Mouse (Mus musculus) heart, embryonic 16.5 days (tissue): ENCODE data around the gene Abcc2. TPM values are rescaled to one million over a fixed set of nuclear protein-coding genes. Genes with fewer than 3 reads are reported as not detected.
A peak's percentile ranks its signal among the peaks of the same experiment; 100 is the strongest.

Experiments used
- ATAC-seq: fragments of 200-750 bp; cut with Nextera tagmentation; replicated peaks from 2 replicates; pipeline ENCODE4 v1.8.0; 2017; ENCODE audit warnings: moderate number of reproducible peaks; ENCODE audit not compliant: insufficient read depth, low FRiP score; ENCODE audit errors: extremely low read depth
- H3K27ac ChIP-seq: fragments of 300-500 bp; sonication (generic); 2 replicates; pipeline ENCODE4 v1.5.1; 2014; ENCODE audit warnings: mild to moderate bottlenecking, low read length, control low read depth, moderate library complexity
- H3K27me3 ChIP-seq: fragments of 300-500 bp; sonication (generic); 2 replicates; pipeline ENCODE4 v1.6.1; 2014; ENCODE audit warnings: low read length, mixed read lengths; ENCODE audit not compliant: control insufficient read depth, insufficient read depth
- H3K36me3 ChIP-seq: fragments of 300-500 bp; sonication (generic); 2 replicates; pipeline ENCODE4 v1.6.1; 2014; ENCODE audit not compliant: control insufficient read depth, insufficient read depth
- H3K4me1 ChIP-seq: fragments of 300-500 bp; sonication (generic); 2 replicates; pipeline ENCODE4 v1.6.1; 2014; ENCODE audit warnings: low read length, mixed read lengths; ENCODE audit not compliant: control insufficient read depth, insufficient read depth
- H3K4me2 ChIP-seq: fragments of 300-500 bp; sonication (generic); 2 replicates; pipeline ENCODE4 v1.6.1; 2014; ENCODE audit warnings: low read depth, mild to moderate bottlenecking, control low read depth, low read length
- H3K4me3 ChIP-seq: fragments of 300-500 bp; sonication (generic); 2 replicates; pipeline ENCODE4 v1.5.1; 2014; ENCODE audit warnings: mild to moderate bottlenecking, control low read depth, low read length
- H3K9ac ChIP-seq: fragments of 300-500 bp; sonication (generic); 2 replicates; pipeline ENCODE4 v1.6.1; 2014; ENCODE audit warnings: low read length, control low read depth
- H3K9me3 ChIP-seq: fragments of 300-500 bp; sonication (generic); replicated peaks from 2 replicates; pipeline ENCODE4 v1.6.1; 2016; ENCODE audit warnings: low read length; ENCODE audit not compliant: control insufficient read depth
- whole genome bisulfite sequencing: fragments of 180-500 bp; shearing (Covaris S2); extraction: QIAGEN DNeasy Blood & Tissue Kit; methylation state at CpG from one replicate; pipeline ENCODE4 v1.1.7; 2014; 5-methylcytosine and 5-hydroxymethylcytosine counted together
- polyA plus RNA-seq: library from polyadenylated mRNA; unstranded; fragments of >200 nt; fragmentation: Nextera tagmentation; extraction: Ambion mirVana; gene quantifications from 2 replicates; pipeline ENCODE4 v1.2.1, GENCODE M21; 2015

The Abcc2 gene
- polyA plus RNA-seq, 1 experiment from 2014 or later = 0.11 TPM

DNA sequence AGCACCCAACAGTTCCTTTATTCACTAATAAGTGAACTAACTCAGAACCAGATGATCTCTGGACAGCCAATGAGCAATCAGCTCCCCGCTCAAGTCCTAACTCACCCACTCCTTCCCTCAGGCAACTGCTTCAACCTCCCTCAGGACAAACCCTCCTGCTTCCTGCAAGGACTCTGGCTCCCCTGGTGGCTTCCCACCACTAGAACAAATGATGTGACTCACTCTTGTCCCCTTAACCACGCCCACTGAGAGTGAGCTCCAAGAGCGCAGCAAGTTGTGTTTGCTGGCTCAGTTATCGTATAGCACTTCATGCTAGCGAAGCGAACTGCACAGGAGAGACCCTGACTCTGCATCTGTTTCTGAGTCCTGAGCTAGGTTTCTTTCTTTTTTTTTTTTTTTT, 75.4 kb downstream of the Abcc2 start:
- peaks cover 35% of the 10 kb centered on the region for H3K36me3 ChIP-seq
- no peak for ATAC-seq
- no peak overlapping the region for H3K9ac ChIP-seq
- no peak overlapping the region for H3K4me3 ChIP-seq
- H3K9me3 ChIP-seq = no peaks in the 10 kb centered on the region; the same call in 1 of the 2 replicates
- no peaks in the 10 kb centered on the region for H3K4me1 ChIP-seq
- WGBS = 79% methylated on average over 6 of the region's 6 CpGs
- no peak overlapping the region for H3K27ac ChIP-seq
- no peaks in the 10 kb centered on the region for H3K27me3 ChIP-seq
- no peak overlapping the region for H3K4me2 ChIP-seq

- ATAC-seq = no peak
- peaks cover 56% of the 10 kb centered on the region for H3K36me3 ChIP-seq
- no peaks in the 10 kb centered on the region for H3K9me3 ChIP-seq
- no peak overlapping the region for H3K9ac ChIP-seq
- H3K4me3 ChIP-seq = no peak overlapping the region
- H3K4me1 ChIP-seq = no peaks in the 10 kb centered on the region
- no peak overlapping the region for H3K4me2 ChIP-seq
- H3K27ac ChIP-seq = no peak overlapping the region
- whole genome bisulfite sequencing = 87% methylated on average over 4 of the region's 4 CpGs
- H3K27me3 ChIP-seq = no peaks in the 10 kb centered on the region
Measured at GRCm38 (mm10) chr19:43870418-43870817, 88.4 kb downstream of the Abcc2 start.

DNA sequence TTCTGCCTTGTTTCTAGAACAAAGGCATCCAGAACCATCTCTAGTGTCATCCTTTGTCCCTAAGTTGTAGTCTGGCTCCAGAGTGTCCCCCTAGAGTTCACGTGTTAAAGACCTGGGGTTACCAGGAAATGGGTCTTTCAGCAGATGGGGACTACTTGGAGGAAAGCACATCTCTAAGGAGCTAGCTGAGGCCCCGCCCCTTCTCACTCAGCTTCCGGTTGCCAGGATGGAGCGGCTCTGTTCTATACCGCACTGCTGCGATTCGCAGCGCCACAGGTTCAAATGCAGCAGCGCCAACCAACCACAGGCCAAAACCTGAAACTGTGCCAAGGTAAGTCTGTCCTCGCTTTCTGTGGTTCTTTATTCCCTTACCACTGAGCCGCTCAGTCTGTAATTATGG, 92.4 kb downstream of the Abcc2 start:
- Histone ChIP-seq H3K4me2 (no peak overlapping the region), H3K4me1 (peaks cover 5% of the 10 kb centered on the region; the same call in 1 of the 2 replicates), H3K9me3 (no peaks in the 10 kb centered on the region), H3K9ac (no peak overlapping the region), H3K4me3 (no peak overlapping the region), H3K27ac (no peak overlapping the region), H3K27me3 (no peaks in the 10 kb centered on the region), H3K36me3 (peaks cover 27% of the 10 kb centered on the region)
- ATAC-seq = no peak
- WGBS = 88% methylated on average over 11 of the region's 11 CpGs

DNA sequence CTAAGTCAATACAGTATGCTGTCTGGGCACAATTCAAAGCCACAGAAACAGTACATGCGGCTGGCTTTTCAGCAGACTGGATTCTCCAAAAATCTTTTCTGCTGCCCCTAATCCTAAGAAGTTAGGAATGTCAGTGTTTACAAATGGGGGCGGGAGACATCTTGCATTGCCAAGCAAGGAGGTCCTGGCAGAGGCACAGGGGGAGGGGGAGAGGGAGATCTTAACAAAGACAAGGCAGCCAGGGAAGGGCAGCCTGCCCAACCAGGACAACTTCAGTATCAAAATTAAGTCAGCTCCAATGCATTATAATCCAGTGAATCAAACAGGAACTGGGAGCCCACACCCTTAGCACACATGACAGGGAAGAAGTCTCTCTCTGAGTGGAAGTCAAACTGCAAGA, 94.0 kb downstream of the Abcc2 start:
- Histone ChIP-seq H3K9me3 (no peaks in the 10 kb centered on the region), H3K4me2 (no peak overlapping the region), H3K4me1 (peaks cover 14% of the 10 kb centered on the region), H3K9ac (no peak overlapping the region), H3K4me3 (no peak overlapping the region), H3K36me3 (peaks cover 18% of the 10 kb centered on the region), H3K27ac (no peak overlapping the region), H3K27me3 (no peaks in the 10 kb centered on the region)
- ATAC-seq = no peak
- WGBS = 54% methylated on average over 2 of the region's 2 CpGs

GRCm38 (mm10) chr19:43877364-43877763, 95.4 kb downstream of the Abcc2 start:
- Histone ChIP-seq H3K4me2 (no peak overlapping the region), H3K9me3 (peaks cover 4% of the 10 kb centered on the region; the same call in 1 of the 2 replicates), H3K27me3 (no peaks in the 10 kb centered on the region), H3K4me1 (peaks cover 14% of the 10 kb centered on the region), H3K36me3 (peaks cover 14% of the 10 kb centered on the region), H3K27ac (no peak overlapping the region), H3K9ac (no peak overlapping the region), H3K4me3 (no peak overlapping the region)
- WGBS = 86% methylated on average over 8 of the region's 8 CpGs
- no peak for ATAC-seq

DNA sequence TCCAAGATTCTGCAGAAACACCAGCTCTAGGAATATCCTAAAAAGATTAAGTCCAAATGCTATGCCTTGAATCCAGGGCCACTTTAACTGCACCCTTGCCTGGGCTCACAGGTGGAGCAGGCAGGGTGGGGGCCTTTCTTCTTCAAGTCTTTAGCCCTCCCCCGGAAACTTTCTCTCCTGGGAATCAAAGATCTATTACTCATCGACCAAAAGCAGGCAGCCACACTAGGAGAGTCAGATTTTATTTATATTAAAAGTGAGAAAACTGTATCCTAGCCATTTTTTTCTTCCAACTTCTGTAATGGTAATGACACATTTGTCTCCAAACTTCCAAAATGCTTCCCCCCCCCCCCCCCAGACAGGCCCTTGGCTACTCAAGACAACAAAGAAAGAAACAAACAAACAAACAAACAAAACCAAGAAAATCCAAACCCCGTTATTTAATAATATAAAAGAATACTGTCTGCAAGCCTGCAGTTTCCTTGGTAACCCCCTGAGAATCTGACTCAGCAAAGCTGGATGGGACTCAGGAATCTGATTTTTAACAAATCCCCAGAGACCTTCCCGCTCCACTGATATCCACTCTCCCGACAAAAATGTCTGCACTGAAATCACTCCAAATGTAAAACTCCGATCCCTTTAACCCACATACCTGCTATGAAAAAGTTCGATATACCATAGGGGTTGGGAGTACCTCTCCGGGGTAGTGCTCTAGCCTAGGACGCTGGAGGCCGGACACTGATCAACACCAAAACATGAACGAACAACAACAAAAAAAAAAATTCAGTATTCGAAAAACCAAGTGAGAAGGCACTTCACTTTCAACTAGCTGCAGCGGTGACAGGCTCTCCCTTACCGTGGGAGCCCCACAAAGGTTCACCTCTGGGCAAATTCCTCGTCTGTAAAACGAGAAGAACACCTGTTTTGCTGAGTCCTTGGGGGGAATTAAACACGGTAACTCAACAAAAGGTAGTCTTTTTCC, 96.4 kb downstream of the Abcc2 start:
- peak overlapping the region; percentile 65 for H3K4me3 ChIP-seq
- ATAC-seq = no peak
- H3K27ac ChIP-seq = peak overlapping the region; percentile 79
- 16% methylated on average over 17 of the region's 17 CpGs for WGBS
- peaks cover 4% of the 10 kb centered on the region; the same call in 1 of the 2 replicates for H3K36me3 ChIP-seq
- H3K9me3 ChIP-seq = peaks cover 4% of the 10 kb centered on the region; the same call in 1 of the 2 replicates
- peaks cover 20% of the 10 kb centered on the region for H3K4me1 ChIP-seq
- peak overlapping the region; percentile 80 for H3K4me2 ChIP-seq
- peak overlapping the region; percentile 78 for H3K9ac ChIP-seq
- H3K27me3 ChIP-seq = no peaks in the 10 kb centered on the region

DNA sequence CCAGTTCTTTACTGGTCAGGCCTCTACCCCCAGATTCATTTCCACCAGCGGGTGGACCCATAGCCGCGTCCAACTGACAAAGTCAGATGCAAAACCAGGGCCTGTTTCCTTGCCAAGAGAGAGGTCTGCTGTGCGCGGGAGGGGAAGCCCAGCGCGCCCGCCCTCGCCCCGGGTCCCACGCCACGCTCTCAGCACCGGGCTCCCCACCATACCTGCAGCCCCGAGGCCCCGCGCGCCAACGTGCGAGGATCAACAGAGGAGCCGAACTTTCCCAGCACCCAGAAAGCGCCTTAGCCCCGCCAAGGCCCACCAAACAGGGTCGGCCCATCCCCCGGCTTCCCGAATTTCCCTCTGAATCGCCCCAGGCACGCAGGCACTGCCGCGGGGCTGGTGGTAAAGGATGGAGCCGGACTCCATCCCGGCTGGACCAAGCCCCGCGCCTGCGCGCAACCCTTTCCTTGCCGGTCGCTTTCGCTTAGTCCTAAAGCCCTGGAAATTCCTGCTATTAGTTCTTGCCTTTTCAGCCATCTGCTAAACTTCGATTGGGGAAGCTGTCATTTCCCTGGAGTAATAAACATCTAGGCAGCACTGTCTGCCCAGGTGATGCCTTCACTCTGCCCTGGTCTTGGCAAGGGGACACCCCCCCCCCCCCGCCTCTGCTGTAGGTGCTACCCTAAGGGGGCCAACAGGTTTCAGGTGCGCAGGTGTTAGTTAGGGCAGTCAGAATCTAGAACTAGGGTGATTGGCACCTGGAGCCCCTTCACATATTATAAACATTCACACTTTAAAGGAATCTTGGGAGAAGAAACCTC, 97.6 kb downstream of the Abcc2 start:
- no peaks in the 10 kb centered on the region for H3K36me3 ChIP-seq
- H3K4me2 ChIP-seq = peak overlapping the region; percentile 80
- H3K4me1 ChIP-seq = peaks cover 22% of the 10 kb centered on the region
- H3K4me3 ChIP-seq = peak overlapping the region; percentile 65
- H3K27ac ChIP-seq = peak overlapping the region; percentile 79
- H3K9ac ChIP-seq = peak overlapping the region; percentile 78
- H3K27me3 ChIP-seq = no peaks in the 10 kb centered on the region
- ATAC-seq = peak; percentile 89
- peaks cover 4% of the 10 kb centered on the region; the same call in 1 of the 2 replicates for H3K9me3 ChIP-seq
- WGBS = 3% methylated on average over 41 of the region's 41 CpGs

DNA sequence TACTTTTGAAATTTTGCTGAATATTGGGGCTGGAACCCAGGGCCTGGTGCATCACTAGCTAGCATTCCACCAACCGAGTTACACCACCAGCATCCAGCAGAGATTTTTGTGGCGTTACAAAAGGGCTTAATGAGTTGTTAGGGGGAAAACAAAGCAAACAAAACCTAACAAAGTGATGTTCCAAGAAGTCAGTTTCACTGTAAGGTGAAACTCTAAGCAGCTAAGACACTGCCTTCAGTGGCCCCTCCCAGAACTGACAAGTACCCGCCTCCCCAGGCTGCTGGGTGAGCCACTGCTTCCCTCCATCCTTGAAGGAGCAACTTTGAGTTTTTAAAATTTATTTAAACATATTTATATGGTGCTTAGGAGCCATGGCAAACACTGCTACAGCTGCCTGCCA, 98.4 kb downstream of the Abcc2 start:
- ATAC-seq = no peak
- peaks cover 22% of the 10 kb centered on the region for H3K4me1 ChIP-seq
- peaks cover 4% of the 10 kb centered on the region; the same call in 1 of the 2 replicates for H3K9me3 ChIP-seq
- no peak overlapping the region; the same call in 1 of the 2 replicates for H3K4me2 ChIP-seq
- 23% methylated on average over 3 of the region's 3 CpGs for WGBS
- H3K27me3 ChIP-seq = no peaks in the 10 kb centered on the region
- no peak overlapping the region for H3K27ac ChIP-seq
- no peak overlapping the region for H3K4me3 ChIP-seq
- H3K36me3 ChIP-seq = no peaks in the 10 kb centered on the region
- H3K9ac ChIP-seq = no peak overlapping the region
